Mouse (Mus musculus) brain, embryonic 14.5 days (tissue): ENCODE data around the gene 6430550D23Rik.

Source experiments
- CTCF ChIP-seq: fragments of 200-500 bp; IDR thresholded peaks from 2 replicates; pipeline ENCODE4 v1.5.1; 2012; ENCODE audit warnings: inconsistent platforms, mild to moderate bottlenecking, moderate library complexity, borderline replicate concordance; ENCODE audit not compliant: insufficient read depth, insufficient read length; ENCODE audit errors: extremely low read depth
- POLR2A ChIP-seq: fragments of 200-500 bp; IDR thresholded peaks from 2 replicates; pipeline ENCODE4 v1.6.1; 2012; ENCODE audit warnings: mild to moderate bottlenecking, inconsistent platforms, borderline replicate concordance; ENCODE audit not compliant: poor library complexity, insufficient read depth, insufficient read length, severe bottlenecking; ENCODE audit errors: extremely low read depth

DNA sequence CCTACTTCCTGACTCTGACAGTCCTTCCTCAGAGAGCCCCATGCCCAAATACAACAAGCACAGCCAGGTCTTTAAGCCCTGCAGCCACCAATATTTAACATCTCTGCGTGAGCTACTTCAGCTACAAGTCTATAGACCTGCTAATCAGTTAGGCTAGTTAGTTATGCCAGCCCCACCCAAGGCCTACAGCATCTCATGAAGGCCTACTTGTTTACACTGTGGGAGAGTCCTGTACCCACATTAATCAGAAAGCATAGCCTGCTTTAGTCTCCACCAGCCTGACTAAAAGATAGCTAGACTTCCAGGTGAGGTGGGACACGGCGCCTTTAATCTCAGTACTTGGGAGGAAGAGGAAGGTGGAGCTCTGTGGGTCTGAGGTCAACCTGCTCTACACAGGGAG, 31.6 kb upstream of the 6430550D23Rik start:
- TF ChIP-seq POLR2A (no peak), CTCF (no peak)
